Mouse (Mus musculus) cortical plate, adult 2 months (tissue): ENCODE data around the gene Slc39a1.

Source experiments
- CTCF ChIP-seq: fragments of 200-500 bp; IDR thresholded peaks from 2 replicates; pipeline ENCODE4 v1.5.1; 2011; ENCODE audit warnings: mild to moderate bottlenecking, control low read depth, low read length; ENCODE audit not compliant: insufficient read depth; ENCODE audit errors: extremely low read depth
- POLR2A ChIP-seq: fragments of 200-500 bp; IDR thresholded peaks from 2 replicates; pipeline ENCODE4 v1.6.1; 2011; ENCODE audit warnings: mild to moderate bottlenecking, low read length, control low read depth; ENCODE audit not compliant: insufficient read depth; ENCODE audit errors: extremely low read depth

- no peak for TF ChIP-seq CTCF
- TF ChIP-seq POLR2A, result no peak
These were observed 16.7 kb downstream of the Slc39a1 start for GRCm38 (mm10) chr3:90264687-90265033.
